Mouse (Mus musculus) lung, postnatal 10 days (tissue): Measurements from ENCODE around the gene Myzap.
"Not testable (repeated sequence)": the region's sequence is repeated elsewhere in the genome, so short reads cannot be mapped to it uniquely, and the experiment has no call there.

Experiments used
- DNase-seq: peaks from one replicate; pipeline ENCODE4 v3.0.0; 2021

Myzap gene

GRCm38 (mm10) chr9:71540739-71541138, 51.4 kb downstream of the Myzap start:
- no peak for DNase-seq

GRCm38 (mm10) chr9:71535730-71536129, 56.4 kb downstream of the Myzap start:
- no peak for DNase-seq

- no peak for DNase-seq
These were observed 57.1 kb downstream of the Myzap start for GRCm38 (mm10) chr9:71535036-71535435.

- DNase-seq = peak; percentile 15
These were observed 62.2 kb downstream of the Myzap start for GRCm38 (mm10) chr9:71529960-71530359.

- DNase-seq = no peak
These were observed 64.7 kb downstream of the Myzap start for GRCm38 (mm10) chr9:71527438-71527837.

GRCm38 (mm10) chr9:71523901-71524300, 68.3 kb downstream of the Myzap start:
- DNase-seq = no peak

- no peak for DNase-seq
These were observed 72.3 kb downstream of the Myzap start for GRCm38 (mm10) chr9:71519836-71520235.

- no peak for DNase-seq
These were observed 74.7 kb downstream of the Myzap start for GRCm38 (mm10) chr9:71517487-71517886.

- DNase-seq = no peak
These were observed 76.3 kb downstream of the Myzap start for GRCm38 (mm10) chr9:71515862-71516261.

- no peak for DNase-seq
These were observed 78.6 kb downstream of the Myzap start for GRCm38 (mm10) chr9:71513566-71513965.

- DNase-seq = no peak
These were observed 79.3 kb downstream of the Myzap start for GRCm38 (mm10) chr9:71512899-71513298.

GRCm38 (mm10) chr9:71498391-71499182, 93.6 kb downstream of the Myzap start:
- DNase-seq = peak; percentile 21

GRCm38 (mm10) chr9:71496637-71497036, 95.5 kb downstream of the Myzap start:
- DNase-seq = no peak

- DNase-seq = no peak
These were observed 98.4 kb downstream of the Myzap start for GRCm38 (mm10) chr9:71493771-71494170.

GRCm38 (mm10) chr9:71492296-71493025, 99.7 kb downstream of the Myzap start:
- no peak for DNase-seq

- DNase-seq = no peak
These were observed 102.1 kb downstream of the Myzap start for GRCm38 (mm10) chr9:71490076-71490475.

- DNase-seq = no peak
These were observed 106.0 kb downstream of the Myzap start for GRCm38 (mm10) chr9:71486127-71486526.

GRCm38 (mm10) chr9:71485475-71486094, 106.6 kb downstream of the Myzap start, which contains the start of gene Polr2m:
Polr2m (minus strand) TSS chr9:71485935.
- peak; percentile 97 for DNase-seq

GRCm38 (mm10) chr9:71484871-71485474, 107.2 kb downstream of the Myzap start:
- no peak for DNase-seq

- not testable (repeated sequence) for DNase-seq
These were observed 108.3 kb downstream of the Myzap start for GRCm38 (mm10) chr9:71483872-71484271.

GRCm38 (mm10) chr9:71480305-71480704, 111.9 kb downstream of the Myzap start:
- DNase-seq = no peak

- peak; percentile 24 for DNase-seq
These were observed 112.7 kb downstream of the Myzap start for GRCm38 (mm10) chr9:71479413-71479812.

- DNase-seq = no peak
These were observed 113.6 kb downstream of the Myzap start for GRCm38 (mm10) chr9:71478596-71478995.
